Mouse (Mus musculus): ENCODE data around the gene Cacna2d4.

Cacna2d4 gene

DNA sequence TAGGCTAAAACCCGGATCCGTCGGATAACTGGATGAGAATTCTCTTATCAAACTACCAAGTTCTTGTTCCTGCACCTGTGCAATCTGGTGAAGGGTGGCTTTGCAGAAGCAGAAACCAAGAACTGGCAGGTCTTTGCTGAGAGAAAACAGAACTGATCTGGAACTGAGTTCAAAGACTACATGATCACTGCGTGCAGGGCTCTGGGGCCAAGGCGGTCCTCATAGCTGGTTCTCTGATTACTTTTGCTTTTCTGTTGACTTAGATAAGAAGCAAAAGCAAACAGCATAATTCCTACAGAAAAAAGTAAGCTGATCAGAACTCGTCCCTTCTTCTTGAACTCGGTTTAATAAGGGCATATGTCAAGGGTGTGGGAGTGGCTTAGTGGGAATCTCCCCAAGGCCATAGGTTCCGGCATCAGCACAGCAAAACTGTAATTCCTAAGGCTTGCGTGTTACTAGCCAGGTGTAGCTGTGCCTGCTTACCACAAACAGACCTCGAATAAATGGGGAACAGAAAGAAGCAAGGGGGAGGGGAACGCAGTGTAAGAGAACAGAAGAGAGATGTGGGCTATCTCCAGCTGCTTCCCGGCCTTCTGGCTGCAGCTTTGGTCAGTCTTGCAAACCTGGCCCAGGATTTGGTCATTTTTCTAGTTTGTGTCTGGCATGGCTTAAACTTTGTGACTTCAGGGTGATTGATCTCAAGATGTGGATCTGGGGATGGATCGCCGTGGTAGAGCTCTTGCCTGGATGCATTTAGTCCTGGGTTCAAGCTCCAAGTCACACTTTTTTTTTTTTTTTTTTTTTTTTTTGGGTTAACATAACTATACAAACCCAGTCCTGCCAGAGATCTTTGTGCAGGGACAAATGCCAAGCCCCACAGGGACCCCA is 159.3 kb downstream of the Cacna2d4 start:
- no peak for DNase-seq

DNA sequence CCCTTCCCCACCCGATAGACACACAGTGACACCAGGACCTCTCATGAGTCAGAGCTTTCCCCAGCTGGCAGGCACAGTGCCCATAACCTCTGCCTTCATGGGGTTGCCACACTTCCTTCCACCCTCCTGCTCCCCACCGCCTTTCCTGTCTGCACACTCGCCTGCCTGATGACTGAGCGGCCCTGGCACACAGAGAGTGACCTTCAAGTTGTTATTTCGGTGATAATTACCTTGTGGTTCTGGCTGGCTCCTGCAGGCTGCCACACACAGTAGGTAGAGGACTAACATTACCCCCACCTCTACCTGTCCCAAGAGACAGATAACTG is 159.9 kb downstream of the Cacna2d4 start:
- peak; percentile 31 to 54 for DNase-seq

DNA sequence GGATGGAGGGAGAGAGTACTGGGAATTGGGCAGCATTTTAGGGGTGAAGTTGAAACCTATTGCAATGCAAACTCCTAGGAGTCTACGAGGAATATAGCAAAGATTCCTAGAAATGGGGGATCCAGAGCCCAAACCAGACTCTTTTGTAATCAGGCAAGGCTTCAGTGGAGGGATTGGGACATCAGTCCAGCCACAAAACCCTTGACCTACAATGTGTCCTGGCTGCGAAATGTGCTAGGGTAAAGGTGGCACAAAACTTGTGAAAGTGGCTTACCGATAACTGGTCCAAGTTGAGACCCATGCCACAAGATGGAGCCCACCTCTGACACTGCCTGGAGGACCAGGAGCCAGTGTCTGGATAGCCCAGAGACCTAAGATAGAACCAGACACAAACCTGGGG is 163.0 kb downstream of the Cacna2d4 start:
- no peak for DNase-seq

DNA sequence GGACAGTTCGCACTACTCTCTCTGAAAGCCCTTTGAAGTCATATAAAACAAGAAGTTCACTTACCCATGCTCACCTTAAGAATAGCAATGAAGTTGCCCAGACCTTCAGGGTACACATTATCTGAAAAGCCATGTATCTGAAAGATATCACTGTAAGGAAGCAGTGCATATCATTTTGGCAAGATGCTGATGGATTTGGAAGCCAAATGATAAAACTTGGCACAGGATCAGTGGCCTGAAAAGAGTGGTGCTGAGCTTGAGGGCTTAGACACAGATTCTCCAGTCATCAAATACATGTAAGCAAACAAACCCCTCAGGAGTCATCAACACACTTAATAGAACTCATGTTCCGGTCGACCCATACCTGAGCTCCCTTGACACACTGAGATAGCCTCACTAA is 164.3 kb downstream of the Cacna2d4 start:
- DNase-seq = no peak

DNA sequence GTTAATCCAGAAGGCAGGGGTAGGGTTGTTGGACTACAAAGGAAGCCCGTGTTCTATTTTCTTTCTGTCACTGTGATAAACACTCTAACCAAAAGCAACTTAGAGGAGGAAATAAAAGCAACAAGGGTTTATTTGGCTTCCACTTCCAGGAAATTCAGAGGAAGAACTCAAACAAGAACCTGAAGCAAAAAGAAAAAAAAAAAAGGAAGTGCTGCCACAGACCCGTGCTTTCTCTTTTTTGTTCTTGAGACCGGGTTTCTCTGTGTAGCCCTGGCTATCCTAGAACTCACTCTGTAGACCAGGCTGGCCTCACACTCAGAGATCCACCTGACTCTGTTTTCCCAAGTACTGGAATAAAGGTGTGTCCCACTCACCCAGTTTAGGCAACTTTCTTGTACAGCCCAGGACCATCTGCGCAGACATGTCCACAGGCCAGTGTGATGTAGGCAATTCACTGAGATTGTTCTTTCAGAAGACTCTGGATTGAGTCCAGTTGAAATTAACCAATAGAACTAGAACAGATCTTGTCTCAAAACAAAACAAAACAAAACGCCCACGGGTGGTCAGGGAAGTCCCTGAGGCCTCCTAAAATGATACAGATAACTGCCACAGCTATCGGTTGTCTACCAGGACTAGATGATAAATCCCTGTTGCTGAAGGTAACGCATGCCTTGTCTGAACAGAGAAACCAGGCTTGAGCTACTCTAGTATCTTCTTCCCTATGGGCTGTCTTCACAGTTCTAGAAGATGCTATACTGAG is 165.4 kb downstream of the Cacna2d4 start:
- DNase-seq = no peak

Measured in kidney, postnatal 4 days (tissue).